Mouse (Mus musculus): ENCODE results near the gene Acap1.

Acap1 gene

GRCm38 (mm10) chr11:69904311-69904710 is 9.0 kb upstream of the Acap1 start:
- DNase-seq (ENCODE audit: low spot score in 2 of 2) = no peak

- DNase-seq (ENCODE audit: low spot score in 2 of 2) = no peak
These were observed 7.6 kb upstream of the Acap1 start for GRCm38 (mm10) chr11:69902972-69903371.

GRCm38 (mm10) chr11:69901993-69902392 is 6.7 kb upstream of the Acap1 start:
- no peak for DNase-seq (ENCODE audit: low spot score in 2 of 2)

- peak; percentile 91 to 95 for DNase-seq (ENCODE audit: low spot score in 2 of 2)
These were observed 6.1 kb upstream of the Acap1 start for GRCm38 (mm10) chr11:69901406-69901846.

- peak; percentile 90 to 94 for DNase-seq (ENCODE audit: low spot score in 2 of 2)
These were observed 5.4 kb upstream of the Acap1 start, which contains the start of the genes 2810408A11Rik and Neurl4 for GRCm38 (mm10) chr11:69900471-69901405. Gene 2810408A11Rik (minus strand): TSS chr11:69900987. Gene Neurl4 (plus strand): TSS chr11:69901072.

- no peak for DNase-seq (ENCODE audit: low spot score in 2 of 2)
These were observed 4.5 kb upstream of the Acap1 start for GRCm38 (mm10) chr11:69899870-69900269.

- peak; percentile 86 to 90 for DNase-seq (ENCODE audit: low spot score in 2 of 2)
These were observed 668 bp downstream of the Acap1 start for GRCm38 (mm10) chr11:69894671-69895070.

- DNase-seq (ENCODE audit: low spot score in 2 of 2) = no peak
These were observed 3.9 kb downstream of the Acap1 start for GRCm38 (mm10) chr11:69891482-69891881.

GRCm38 (mm10) chr11:69886907-69887635 is 8.3 kb downstream of the Acap1 start:
- DNase-seq (ENCODE audit: low spot score in 2 of 2) = no peak

GRCm38 (mm10) chr11:69884663-69885062 is 10.7 kb downstream of the Acap1 start:
- DNase-seq (ENCODE audit: low spot score in 2 of 2) = no peak

- DNase-seq (ENCODE audit: low spot score in 2 of 2) = no peak
These were observed 11.1 kb downstream of the Acap1 start for GRCm38 (mm10) chr11:69884240-69884639.

GRCm38 (mm10) chr11:69883527-69884151 is 11.7 kb downstream of the Acap1 start:
- no peak for DNase-seq (ENCODE audit: low spot score in 2 of 2)

- peak; percentile 51 to 66 for DNase-seq (ENCODE audit: low spot score in 2 of 2)
These were observed 12.3 kb downstream of the Acap1 start for GRCm38 (mm10) chr11:69883066-69883465.

GRCm38 (mm10) chr11:69881787-69882670 is 13.3 kb downstream of the Acap1 start:
- DNase-seq (ENCODE audit: low spot score in 2 of 2) = no peak

GRCm38 (mm10) chr11:69880853-69881603 is 14.3 kb downstream of the Acap1 start, which contains the start of gene Kctd11:
Gene Kctd11 (minus strand): TSS chr11:69881406.
- DNase-seq (ENCODE audit: low spot score in 2 of 2) = peak; percentile 69 to 73

GRCm38 (mm10) chr11:69880506-69880852 is 14.9 kb downstream of the Acap1 start:
- peak in 1 of 2 experiments; percentile 57 for DNase-seq (ENCODE audit: low spot score in 2 of 2)

- DNase-seq (ENCODE audit: low spot score in 2 of 2) = no peak
These were observed 15.6 kb downstream of the Acap1 start for GRCm38 (mm10) chr11:69879711-69880110.

- no peak for DNase-seq (ENCODE audit: low spot score in 2 of 2)
These were observed 16.4 kb downstream of the Acap1 start for GRCm38 (mm10) chr11:69878952-69879351.

- DNase-seq (ENCODE audit: low spot score in 2 of 2) = no peak
These were observed 16.9 kb downstream of the Acap1 start for GRCm38 (mm10) chr11:69878399-69878798.

GRCm38 (mm10) chr11:69877878-69878277 is 17.5 kb downstream of the Acap1 start, which contains the start of gene Tmem95:
Gene Tmem95 (minus strand): TSS chr11:69878018.
- DNase-seq (ENCODE audit: low spot score in 2 of 2) = no peak

Data from thymus, postnatal 10 days (tissue).